Mouse (Mus musculus) midbrain, embryonic 10.5 days (tissue): ENCODE measurements around the gene Tapbp. TPM values are rescaled to one million over a fixed set of nuclear protein-coding genes. Genes with fewer than 3 reads are reported as not detected.

Experiments used
- DNase-seq: peaks from one replicate; pipeline ENCODE4 v3.0.0-alpha.2; 2017; ENCODE audit warnings: low spot score
- H3K27ac ChIP-seq: fragments of 300-500 bp; sonication (generic); replicated peaks from 2 replicates; pipeline ENCODE4 v1.5.1; 2016; ENCODE audit warnings: mild to moderate bottlenecking
- H3K27me3 ChIP-seq: fragments of 300-500 bp; sonication (generic); 2 replicates; pipeline ENCODE4 v1.6.1; 2016; ENCODE audit warnings: low read depth, mild to moderate bottlenecking; ENCODE audit not compliant: poor library complexity, severe bottlenecking
- H3K36me3 ChIP-seq: fragments of 300-500 bp; sonication (generic); 2 replicates; pipeline ENCODE4 v1.6.1; 2016; ENCODE audit warnings: mild to moderate bottlenecking, moderate library complexity
- H3K4me1 ChIP-seq: fragments of 300-500 bp; sonication (generic); 2 replicates; pipeline ENCODE4 v1.6.1; 2016
- H3K4me3 ChIP-seq: fragments of 300-500 bp; sonication (generic); 2 replicates; pipeline ENCODE4 v1.5.1; 2016; ENCODE audit warnings: mild to moderate bottlenecking, moderate library complexity
- H3K9me3 ChIP-seq: fragments of 300-500 bp; sonication (generic); replicated peaks from 2 replicates; pipeline ENCODE4 v1.6.1; 2016; ENCODE audit warnings: mild to moderate bottlenecking
- WGBS: fragments of 180-500 bp; shearing (Covaris S2); methylation state at CpG from one replicate; pipeline ENCODE4 v1.1.7; 2016; 5-methylcytosine and 5-hydroxymethylcytosine counted together
- polyA plus RNA-seq: library from polyadenylated mRNA; unstranded; fragments of >200 nt; fragmentation: Nextera tagmentation; extraction: Ambion mirVana; gene quantifications from 2 replicates; pipeline ENCODE4 v1.2.1, GENCODE M21; 2016

Gene Tapbp
- polyA plus RNA-seq, 1 experiment from 2014 or later: 14.9 TPM

- Histone ChIP-seq H3K4me1 (peaks cover 59% of the 10 kb centered on the region), H3K27me3 (peaks cover 18% of the 10 kb centered on the region), H3K9me3 (no peaks in the 10 kb centered on the region), H3K4me3 (peak overlapping the region; percentile 74), H3K27ac (peak overlapping the region; percentile 83), H3K36me3 (peaks cover 24% of the 10 kb centered on the region)
- WGBS: under 1% methylated on average over 52 of the region's 52 CpGs
- peak; percentile 48 for DNase-seq
Observed at GRCm38 (mm10) chr17:33919351-33920281, 3.9 kb downstream of the Tapbp start.

GRCm38 (mm10) chr17:33920282-33921097 lies 4.8 kb downstream of the Tapbp start:
- Histone ChIP-seq H3K4me3 (peak overlapping the region; percentile 74), H3K36me3 (peaks cover 25% of the 10 kb centered on the region), H3K9me3 (no peaks in the 10 kb centered on the region), H3K27ac (peak overlapping the region; percentile 83), H3K4me1 (peaks cover 50% of the 10 kb centered on the region), H3K27me3 (peaks cover 18% of the 10 kb centered on the region)
- DNase-seq: peak; percentile 88
- under 1% methylated on average over 36 of the region's 36 CpGs for WGBS

GRCm38 (mm10) chr17:33921361-33921760 lies 5.7 kb downstream of the Tapbp start:
- Histone ChIP-seq H3K4me1 (peaks cover 49% of the 10 kb centered on the region), H3K4me3 (peak overlapping the region; percentile 74; the same call in 1 of the 2 replicates)
- 90% methylated on average over 7 of the region's 7 CpGs for whole genome bisulfite sequencing

GRCm38 (mm10) chr17:33924577-33925283 lies 9.0 kb downstream of the Tapbp start:
- peaks cover 33% of the 10 kb centered on the region for H3K4me1 ChIP-seq
- peaks cover 22% of the 10 kb centered on the region for H3K36me3 ChIP-seq
- H3K27me3 ChIP-seq: no peaks in the 10 kb centered on the region
- no peak for DNase-seq
- H3K27ac ChIP-seq: no peak overlapping the region
- no peaks in the 10 kb centered on the region for H3K9me3 ChIP-seq
- WGBS: 83% methylated on average over 10 of the region's 10 CpGs
- H3K4me3 ChIP-seq: no peak overlapping the region

More at GRCm38 (mm10) chr17:33921361-33921760, 5.7 kb downstream of the Tapbp start:
- H3K9me3 ChIP-seq: no peaks in the 10 kb centered on the region
- H3K27ac ChIP-seq: no peak overlapping the region
- H3K27me3 ChIP-seq: peaks cover 18% of the 10 kb centered on the region
- no peak for DNase-seq
- peaks cover 34% of the 10 kb centered on the region for H3K36me3 ChIP-seq

- Histone ChIP-seq H3K9me3 (no peaks in the 10 kb centered on the region), H3K4me3 (peak overlapping the region; percentile 23; the same call in 1 of the 2 replicates), H3K27ac (no peak overlapping the region), H3K36me3 (peaks cover 22% of the 10 kb centered on the region), H3K4me1 (peaks cover 33% of the 10 kb centered on the region), H3K27me3 (no peaks in the 10 kb centered on the region)
- no peak for DNase-seq
- WGBS: 84% methylated on average over 21 of the region's 21 CpGs
Observed at GRCm38 (mm10) chr17:33925406-33926116, 9.9 kb downstream of the Tapbp start.

- H3K4me3 ChIP-seq: peak overlapping the region; percentile 23; the same call in 1 of the 2 replicates
Observed at GRCm38 (mm10) chr17:33926207-33926932, 10.7 kb downstream of the Tapbp start.

GRCm38 (mm10) chr17:33928251-33928947 lies 12.7 kb downstream of the Tapbp start:
- DNase-seq: no peak
- Histone ChIP-seq H3K9me3 (no peaks in the 10 kb centered on the region), H3K27ac (peak overlapping the region; percentile 93), H3K4me3 (peak overlapping the region; percentile 97), H3K27me3 (no peaks in the 10 kb centered on the region), H3K4me1 (peaks cover 41% of the 10 kb centered on the region), H3K36me3 (peaks cover 38% of the 10 kb centered on the region)
- WGBS: 63% methylated on average over 21 of the region's 21 CpGs

More at GRCm38 (mm10) chr17:33926207-33926932, 10.7 kb downstream of the Tapbp start:
- H3K27ac ChIP-seq: no peak overlapping the region
- peaks cover 34% of the 10 kb centered on the region for H3K4me1 ChIP-seq
- peaks cover 22% of the 10 kb centered on the region for H3K36me3 ChIP-seq
- no peak for DNase-seq
- no peaks in the 10 kb centered on the region for H3K9me3 ChIP-seq
- WGBS: 73% methylated on average over 17 of the region's 17 CpGs
- no peaks in the 10 kb centered on the region for H3K27me3 ChIP-seq

- Histone ChIP-seq H3K27me3 (no peaks in the 10 kb centered on the region), H3K36me3 (peaks cover 50% of the 10 kb centered on the region), H3K27ac (peak within 1 kb of the TSS; percentile 93), H3K9me3 (no peaks in the 10 kb centered on the region), H3K4me3 (peak within 1 kb of the TSS; percentile 97), H3K4me1 (peaks cover 41% of the 10 kb centered on the region)
- WGBS: under 1% methylated on average over 73 of the region's 80 CpGs
- DNase-seq: peak; percentile 95
Observed at GRCm38 (mm10) chr17:33929371-33930279, 13.9 kb downstream of the Tapbp start, which contains the start of gene Rgl2. Rgl2 (plus strand) TSS chr17:33929543.

- DNase-seq: peak; percentile 44
- peaks cover 51% of the 10 kb centered on the region for H3K36me3 ChIP-seq
- H3K4me1 ChIP-seq: peaks cover 41% of the 10 kb centered on the region
- H3K4me3 ChIP-seq: peak overlapping the region; percentile 97
- H3K27me3 ChIP-seq: no peaks in the 10 kb centered on the region
- under 1% methylated on average over 45 of the region's 45 CpGs for WGBS
- no peaks in the 10 kb centered on the region for H3K9me3 ChIP-seq
- peak overlapping the region; percentile 93 for H3K27ac ChIP-seq
Observed at GRCm38 (mm10) chr17:33930280-33931158, 14.8 kb downstream of the Tapbp start.
